Mouse (Mus musculus) Patski (cell line): ENCODE measurements at regions not wholly inside any gene's neighbourhood (a gene's known extent, or its start where the extent isn't known, plus 50 kb on each side); places are given as distances from the start of the nearest gene placed in this dataset.

ENCODE experiments used
- ATAC-seq: fragments of 100-300 bp; one replicate; pipeline ENCODE4 v1.8.0; 2021
- CTCF ChIA-PET: fragments of 350-600 bp; sonication (Branson Sonifier 250); formaldehyde crosslinking; loops from one replicate; lab custom pipeline; 2022; ENCODE audit warnings: inconsistent platforms; lab: Charles Lee
- POLR2A ChIA-PET: fragments of 350-600 bp; sonication (Branson Sonifier 250); formaldehyde crosslinking; loops from one replicate; lab custom pipeline; 2022; ENCODE audit warnings: antibody characterized with exemption, inconsistent platforms; lab: Charles Lee
- DNase-seq: peaks from one replicate; pipeline ENCODE4 v3.0.0-alpha.2; 2011; ENCODE audit warnings: low read depth, low spot score
- H3K27me3 ChIP-seq: fragments of 371-371 bp; one replicate; pipeline ENCODE4 v1.5.1; 2021
- CTCF ChIP-seq: fragments of 100-300 bp; IDR thresholded peaks from one replicate; pipeline ENCODE4 v1.5.1; 2021
- in situ Hi-C: fragments of 300-500 bp; cut with MboI; formaldehyde crosslinking; loops from 3 replicates; pipeline ENCODE4 v1.11.1; 2018; ENCODE audit warnings: low pct_unique_long_range_greater_than_20kb, mixed read lengths

DNA sequence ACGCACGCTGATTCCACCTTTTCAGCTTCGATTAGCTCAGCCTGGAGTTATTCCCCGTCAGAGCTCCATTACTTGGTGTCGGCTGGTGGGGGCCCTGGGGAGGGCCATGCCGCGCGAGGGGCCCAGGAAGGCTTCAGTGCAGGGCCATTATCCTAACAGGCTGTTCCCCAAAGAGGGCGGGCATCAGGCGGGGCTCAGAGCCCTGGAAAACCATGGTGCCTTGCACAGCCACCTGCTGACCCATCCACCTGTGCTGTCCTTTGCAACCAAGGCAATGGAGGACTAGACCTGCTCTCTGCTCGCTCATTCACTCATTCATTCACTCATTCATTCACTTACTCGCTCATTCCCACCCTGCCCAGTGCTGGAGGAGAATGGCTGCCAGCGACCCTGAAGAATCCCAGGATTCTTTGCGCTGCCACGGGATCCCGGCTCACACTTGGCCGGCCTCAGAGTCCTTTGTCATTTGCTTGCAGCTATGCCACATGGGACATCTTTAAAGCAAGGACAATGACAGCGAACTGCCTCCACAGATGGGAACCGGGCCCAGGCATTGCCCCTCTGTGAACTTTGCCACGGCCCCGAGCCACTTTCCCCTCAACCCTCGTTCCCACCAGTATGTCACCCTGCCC lies 78.6 kb upstream of the Nkx1-1 start:
- peaks cover 29% of the 10 kb centered on the region for H3K27me3 ChIP-seq
- no peak for ATAC-seq
- no peak for DNase-seq
- ChIA-PET CTCF (no interaction called here), POLR2A (no interaction called here)
- TF ChIP-seq CTCF = no peak
- in situ Hi-C loops = no loop called here

DNA sequence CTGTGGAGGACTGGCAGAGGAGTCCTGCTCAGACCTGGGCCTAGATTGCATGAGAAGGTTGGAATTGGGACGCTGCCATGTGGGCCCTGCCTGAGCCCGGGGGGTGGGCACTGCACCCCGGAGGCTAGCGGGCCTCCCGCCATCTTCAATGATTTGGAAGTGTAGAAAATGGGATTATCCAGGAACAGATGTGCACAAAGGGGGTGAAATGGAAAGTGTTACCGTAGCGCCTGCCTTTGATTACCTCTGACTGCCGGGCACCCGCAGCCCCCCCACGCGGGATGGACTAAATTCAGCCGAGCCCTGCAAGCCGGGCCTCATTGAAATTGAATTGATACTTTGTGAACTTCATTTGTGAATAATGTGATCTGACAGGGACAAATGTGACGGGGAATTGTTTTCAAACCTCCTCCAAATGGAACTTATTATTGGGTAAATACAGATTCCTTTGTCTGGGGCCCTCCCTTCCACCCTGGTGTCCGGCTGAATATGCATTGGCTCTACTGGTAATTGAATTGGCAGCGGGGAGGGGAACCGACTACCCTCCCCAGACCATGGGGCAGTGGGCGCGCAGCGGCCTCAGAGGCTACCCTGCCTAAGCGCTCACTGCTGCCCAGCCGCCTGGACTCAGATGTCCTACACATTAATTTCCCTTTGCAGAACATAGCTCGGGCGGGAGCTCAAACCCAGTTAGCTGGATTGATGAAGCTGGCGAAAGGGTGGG lies 77.9 kb upstream of the Nkx1-1 start:
- ATAC-seq (no peak), DNase-seq (no peak)
- in situ Hi-C loops = no loop called here
- H3K27me3 ChIP-seq = peaks cover 29% of the 10 kb centered on the region
- ChIA-PET POLR2A (no interaction called here), CTCF (no interaction called here)
- no peak for TF ChIP-seq CTCF

DNA sequence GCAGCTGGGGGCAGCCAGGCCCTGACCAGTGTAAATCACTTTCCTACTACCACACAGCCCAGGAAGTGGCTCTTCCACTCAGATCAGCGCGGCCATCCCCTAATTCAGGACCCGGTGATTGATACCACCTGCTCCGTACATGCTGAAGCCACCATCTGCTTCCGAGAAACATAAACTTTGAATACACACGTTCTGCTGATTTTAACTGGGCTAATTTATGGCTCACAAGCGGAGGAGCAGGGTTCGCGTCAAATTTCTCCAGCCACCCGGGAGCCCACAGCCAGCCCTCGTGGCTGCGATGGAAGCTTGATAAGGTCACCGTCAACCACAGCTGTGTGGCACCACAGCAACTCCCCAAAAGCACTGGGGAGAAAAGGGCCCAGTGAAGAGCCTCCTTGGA lies 72.0 kb upstream of the Nkx1-1 start:
- no peak for TF ChIP-seq CTCF
- H3K27me3 ChIP-seq = peaks cover 41% of the 10 kb centered on the region
- in situ Hi-C loops = no loop called here
- ATAC-seq (no peak), DNase-seq (no peak)
- ChIA-PET CTCF (interaction anchor here (1.0 kb wide), 1 partner anchor 10 kb away, joined by 3 read pairs; no protein-coding TSS in a partner anchor), POLR2A (no interaction called here)

DNA sequence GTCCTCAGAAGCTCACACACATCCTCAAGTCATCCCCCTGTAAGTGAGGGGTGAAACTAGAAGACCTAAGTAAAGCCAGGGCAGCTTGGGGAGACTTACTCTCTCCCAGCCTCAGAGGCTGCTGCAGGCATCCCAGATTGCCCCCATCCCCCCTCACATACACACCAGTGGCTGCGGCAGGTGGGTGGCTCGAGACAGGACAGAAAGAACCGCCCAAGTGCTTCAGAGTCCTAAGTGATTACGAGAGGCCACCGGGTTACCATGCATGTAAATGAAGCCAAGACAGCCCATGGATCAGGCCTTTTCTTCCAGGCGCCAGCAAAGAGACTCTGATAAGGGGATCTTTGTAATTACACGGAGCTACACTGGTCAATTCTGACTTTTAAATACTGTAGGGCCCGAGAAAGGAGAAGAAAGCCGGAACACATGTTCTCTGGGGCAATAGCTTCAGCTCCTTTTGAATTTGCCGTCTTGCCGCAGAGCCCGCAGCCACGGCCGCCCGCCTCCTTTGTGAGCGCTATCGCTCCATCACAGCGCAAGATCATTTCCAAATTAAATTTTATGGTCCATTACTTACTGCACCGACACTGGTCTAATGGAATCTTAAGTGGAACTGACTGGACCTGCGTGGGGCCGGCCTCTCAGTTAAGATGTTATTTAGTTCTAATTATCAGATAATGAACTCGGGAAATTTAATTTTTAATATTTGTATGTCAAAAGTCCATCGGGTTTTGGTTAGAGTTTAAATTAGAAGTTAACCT lies 68.1 kb upstream of the Nkx1-1 start:
- ChIA-PET CTCF (no interaction called here), POLR2A (interaction anchor here (0.5 kb wide), 1 partner anchor 10 kb away, joined by 3 read pairs; no protein-coding TSS in a partner anchor)
- DNase-seq (no peak), ATAC-seq (no peak)
- in situ Hi-C loops = no loop called here
- H3K27me3 ChIP-seq = peaks cover 56% of the 10 kb centered on the region
- no peak for TF ChIP-seq CTCF

DNA sequence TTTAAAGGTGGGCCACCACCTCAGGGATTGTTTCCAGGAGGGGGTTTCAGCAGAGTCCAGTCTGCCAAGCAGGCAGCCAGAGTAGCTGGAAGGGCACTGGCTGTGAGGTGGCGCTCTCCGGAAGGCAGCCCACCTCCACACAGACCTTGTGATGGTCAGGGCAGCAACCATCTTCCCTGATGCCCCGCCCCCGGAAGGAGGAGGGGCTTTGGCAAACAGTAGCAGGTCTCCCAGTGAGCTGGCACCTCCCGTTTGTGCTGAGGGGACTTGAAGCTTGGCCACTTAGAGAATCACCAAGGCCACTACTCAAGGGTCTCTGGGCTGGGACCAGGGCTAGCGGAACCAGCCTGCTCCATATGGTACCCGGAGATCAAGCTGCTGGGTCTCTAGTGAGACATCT lies 67.4 kb upstream of the Nkx1-1 start:
- in situ Hi-C loops = no loop called here
- POLR2A ChIA-PET = no interaction called here
- ATAC-seq (no peak), DNase-seq (no peak)
- CTCF ChIA-PET = no interaction called here
- TF ChIP-seq CTCF = no peak
- H3K27me3 ChIP-seq = peaks cover 56% of the 10 kb centered on the region

DNA sequence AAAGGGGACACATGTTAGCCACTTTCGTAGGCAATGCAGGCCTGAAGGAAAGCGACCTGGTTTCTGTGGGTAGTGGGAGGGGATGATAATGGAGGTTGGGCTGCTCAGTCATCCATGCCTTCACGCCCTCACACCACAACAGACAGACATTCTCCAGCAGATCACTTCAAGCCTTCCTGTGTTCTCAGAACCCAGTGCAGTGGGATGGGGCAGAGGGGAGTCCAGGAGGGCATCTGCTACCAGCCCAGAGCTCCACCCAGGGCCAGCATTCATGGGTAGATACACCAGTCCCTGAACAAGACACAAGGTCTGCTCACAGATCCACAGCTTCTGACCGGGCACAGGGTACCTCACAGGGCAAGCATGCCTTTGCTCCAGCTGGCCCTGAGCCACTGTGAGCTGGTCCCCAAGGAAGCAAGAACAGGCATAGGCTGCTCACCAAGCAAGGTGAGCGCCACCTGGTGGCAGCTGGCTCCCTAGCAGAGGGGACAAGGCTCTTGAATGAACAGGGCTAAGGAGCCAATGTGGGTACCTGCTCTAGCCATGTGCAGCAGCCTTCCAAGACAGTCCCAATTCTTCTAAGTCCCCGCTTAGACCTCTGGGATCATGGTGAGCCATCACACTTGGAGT lies 62.2 kb upstream of the Nkx1-1 start:
- peaks cover 49% of the 10 kb centered on the region for H3K27me3 ChIP-seq
- in situ Hi-C loops = loop anchor here (5.0 kb wide), 1 partner anchor 104 kb away; no protein-coding TSS in a partner anchor
- CTCF ChIA-PET = interaction anchor here (0.7 to 1.9 kb wide), 6 partner anchors 10 to 102 kb away, joined by 3 to 14 read pairs (median 4); no protein-coding TSS in a partner anchor
- peak; percentile 98 for TF ChIP-seq CTCF
- DNase-seq (peak; percentile 60), ATAC-seq (peak; percentile 85)
- POLR2A ChIA-PET = no interaction called here

DNA sequence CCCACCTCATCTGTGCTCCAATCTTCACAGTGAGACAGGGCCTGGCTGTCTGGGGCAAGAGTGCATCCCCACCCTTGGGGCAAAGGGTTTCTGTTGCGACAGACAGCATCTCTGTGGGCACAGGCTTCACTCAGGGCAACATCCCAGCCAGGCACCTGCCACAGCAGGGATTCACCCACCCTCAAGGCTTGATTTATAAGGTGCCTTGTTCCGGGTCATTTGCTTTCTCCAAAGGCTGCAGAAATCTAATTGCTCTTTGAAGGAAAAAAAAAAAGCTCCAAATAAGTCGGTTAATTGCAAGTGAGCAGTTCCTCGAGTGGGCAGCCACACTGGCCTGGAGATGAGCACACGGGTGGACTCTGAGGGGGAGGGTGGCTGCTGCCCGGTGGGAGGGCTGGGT lies 61.5 kb upstream of the Nkx1-1 start:
- TF ChIP-seq CTCF = no peak
- DNase-seq (peak; percentile 6), ATAC-seq (no peak)
- ChIA-PET POLR2A (no interaction called here), CTCF (interaction anchor here (1.8 to 1.9 kb wide), 2 partner anchors 11 to 101 kb away, joined by 4 to 14 read pairs; no protein-coding TSS in a partner anchor)
- peaks cover 44% of the 10 kb centered on the region for H3K27me3 ChIP-seq
- in situ Hi-C loops = loop anchor here (5.0 kb wide), 1 partner anchor 103 kb away; no protein-coding TSS in a partner anchor

DNA sequence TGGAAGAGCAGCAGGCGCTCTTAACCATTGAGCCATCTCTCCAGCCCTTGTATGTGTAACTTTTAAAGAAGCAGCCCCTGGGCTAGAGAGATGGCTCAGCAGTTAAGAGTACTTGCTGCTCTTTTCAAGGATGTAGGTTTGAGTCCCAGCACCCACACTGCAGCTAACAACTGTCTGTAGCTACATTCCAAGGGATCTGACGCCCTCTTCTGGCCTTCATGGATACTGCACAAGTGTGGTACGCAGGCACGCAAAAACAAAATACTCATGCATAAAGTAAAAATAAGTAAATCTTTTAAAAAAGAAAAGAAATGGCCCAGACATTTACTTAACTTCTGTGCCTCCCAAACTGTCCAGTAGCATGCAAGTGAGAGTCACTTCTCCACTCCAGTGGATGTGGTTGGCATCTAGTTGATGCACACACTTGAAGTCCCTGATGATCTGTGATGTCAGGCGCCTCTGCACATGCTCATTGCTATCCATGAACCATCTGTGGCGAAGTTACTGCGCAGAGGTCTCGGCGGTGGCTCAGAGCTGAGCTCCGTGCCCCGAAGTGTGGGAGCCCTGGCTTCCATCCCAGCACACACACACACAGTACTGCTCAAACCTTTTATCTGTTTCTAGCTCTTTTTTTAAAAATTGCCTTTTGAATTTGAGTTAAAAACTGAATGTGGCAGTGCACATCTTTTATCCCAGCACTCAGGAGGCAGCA lies 59.0 kb upstream of the Nkx1-1 start:
- peaks cover 33% of the 10 kb centered on the region for H3K27me3 ChIP-seq
- POLR2A ChIA-PET = interaction anchor here (0.9 kb wide), 1 partner anchor 9 kb away, joined by 3 read pairs; no protein-coding TSS in a partner anchor
- DNase-seq = no peak
- TF ChIP-seq CTCF = no peak
- CTCF ChIA-PET = interaction anchor here (1.9 kb wide), 1 partner anchor 99 kb away, joined by 6 read pairs; no protein-coding TSS in a partner anchor
- in situ Hi-C loops = no loop called here
- no peak for ATAC-seq

DNA sequence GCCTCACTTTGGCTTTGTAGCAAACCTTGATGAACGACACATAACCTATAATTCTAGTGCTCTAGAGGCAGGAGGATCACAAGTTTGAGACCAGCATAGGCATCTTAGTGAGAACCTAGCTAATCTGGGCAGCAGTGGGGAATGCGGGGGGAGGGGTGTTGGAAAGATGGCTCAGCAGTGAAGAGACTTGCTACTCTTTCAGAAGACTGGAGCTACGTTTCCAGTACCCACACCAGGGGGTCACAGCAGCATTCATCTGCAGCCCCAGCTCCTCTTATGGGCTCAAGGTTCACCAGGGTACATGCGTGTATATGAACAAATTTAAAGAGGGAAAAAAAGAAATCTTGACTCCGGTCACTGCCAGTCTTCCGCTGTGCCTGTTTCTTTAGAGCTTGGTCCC lies 55.5 kb upstream of the Nkx1-1 start:
- no peak for ATAC-seq
- in situ Hi-C loops = no loop called here
- peaks cover 41% of the 10 kb centered on the region for H3K27me3 ChIP-seq
- DNase-seq = no peak
- TF ChIP-seq CTCF = no peak
- ChIA-PET POLR2A (no interaction called here), CTCF (interaction anchor here (2.1 kb wide), 1 partner anchor 13 kb away, joined by 5 read pairs; no protein-coding TSS in a partner anchor)

DNA sequence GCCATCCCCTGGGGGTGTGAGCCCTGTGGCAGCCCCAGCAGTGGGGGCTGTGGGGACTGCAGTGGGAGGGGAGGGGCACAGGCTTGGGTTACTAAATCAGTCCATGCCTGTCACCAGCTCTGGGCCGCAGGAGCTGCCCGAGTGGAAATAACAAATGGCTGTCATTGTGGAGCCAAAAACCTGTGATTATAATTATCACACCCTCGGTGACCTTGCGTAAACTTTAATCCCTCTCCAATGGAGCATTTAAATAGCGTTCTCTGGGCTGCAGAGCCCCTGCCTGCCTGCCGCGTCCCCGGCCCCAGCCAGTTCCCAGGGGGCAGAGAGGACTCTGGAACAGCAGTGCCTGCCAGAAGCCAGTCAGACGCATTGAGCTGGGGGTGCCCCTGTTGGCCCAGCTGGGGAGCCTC lies 54.4 kb upstream of the Nkx1-1 start:
- ChIA-PET POLR2A (no interaction called here), CTCF (no interaction called here)
- in situ Hi-C loops = no loop called here
- DNase-seq (no peak), ATAC-seq (no peak)
- TF ChIP-seq CTCF = no peak
- peaks cover 49% of the 10 kb centered on the region for H3K27me3 ChIP-seq
